Mouse (Mus musculus) lung, embryonic 16.5 days (tissue): ENCODE measurements at regions not wholly inside any gene's neighbourhood (a gene's known extent, or its start where the extent isn't known, plus 50 kb on each side); places are given as distances from the start of the nearest gene placed in this dataset. TPM values are rescaled to one million over a fixed set of nuclear protein-coding genes. Genes with fewer than 3 reads are reported as not detected.
"Not testable (repeated sequence)": the region's sequence is repeated elsewhere in the genome, so short reads cannot be mapped to it uniquely, and the experiment has no call there.

Experiments
- ATAC-seq: fragments of 200-750 bp; cut with Nextera tagmentation; 2 replicates; pipeline ENCODE4 v1.8.0; 2017; ENCODE audit warnings: low read depth, mild to moderate bottlenecking, moderate library complexity
- H3K27ac ChIP-seq: fragments of 300-500 bp; sonication (generic); 2 replicates; pipeline ENCODE4 v1.5.1; 2014; ENCODE audit warnings: mild to moderate bottlenecking, control low read depth, low read length
- H3K27me3 ChIP-seq: fragments of 300-500 bp; sonication (generic); 2 replicates; pipeline ENCODE4 v1.6.1; 2014; ENCODE audit warnings: low read depth, low read length, mixed read lengths; ENCODE audit not compliant: control insufficient read depth, insufficient read depth
- H3K36me3 ChIP-seq: fragments of 300-500 bp; sonication (generic); 2 replicates; pipeline ENCODE4 v1.6.1; 2014; ENCODE audit warnings: low read length; ENCODE audit not compliant: control insufficient read depth, insufficient read depth
- H3K4me1 ChIP-seq: fragments of 300-500 bp; sonication (generic); replicated peaks from 2 replicates; pipeline ENCODE4 v1.6.1; 2014; ENCODE audit warnings: low read length, mixed read lengths; ENCODE audit not compliant: control insufficient read depth, insufficient read depth
- H3K4me2 ChIP-seq: fragments of 300-500 bp; sonication (generic); 2 replicates; pipeline ENCODE4 v1.6.1; 2014; ENCODE audit warnings: low read depth, low read length, control low read depth
- H3K4me3 ChIP-seq: fragments of 300-500 bp; sonication (generic); 2 replicates; pipeline ENCODE4 v1.5.1; 2014; ENCODE audit warnings: mild to moderate bottlenecking, low read length, control low read depth
- H3K9ac ChIP-seq: fragments of 300-500 bp; sonication (generic); 2 replicates; pipeline ENCODE4 v1.6.1; 2014; ENCODE audit warnings: low read length, control low read depth
- H3K9me3 ChIP-seq: fragments of 300-500 bp; sonication (generic); 2 replicates; pipeline ENCODE4 v1.6.1; 2016; ENCODE audit warnings: low read length; ENCODE audit not compliant: control insufficient read depth
- WGBS: fragments of 180-500 bp; shearing (Covaris S2); extraction: QIAGEN DNeasy Blood & Tissue Kit; methylation state at CpG from one replicate; pipeline ENCODE4 v1.1.7; 2014; 5-methylcytosine and 5-hydroxymethylcytosine counted together
- microRNA-seq: library from miRNA; unstranded; fragments of <30 nt; microRNA quantifications from one replicate; pipeline ENCODE4, GENCODE M21; 2016

DNA sequence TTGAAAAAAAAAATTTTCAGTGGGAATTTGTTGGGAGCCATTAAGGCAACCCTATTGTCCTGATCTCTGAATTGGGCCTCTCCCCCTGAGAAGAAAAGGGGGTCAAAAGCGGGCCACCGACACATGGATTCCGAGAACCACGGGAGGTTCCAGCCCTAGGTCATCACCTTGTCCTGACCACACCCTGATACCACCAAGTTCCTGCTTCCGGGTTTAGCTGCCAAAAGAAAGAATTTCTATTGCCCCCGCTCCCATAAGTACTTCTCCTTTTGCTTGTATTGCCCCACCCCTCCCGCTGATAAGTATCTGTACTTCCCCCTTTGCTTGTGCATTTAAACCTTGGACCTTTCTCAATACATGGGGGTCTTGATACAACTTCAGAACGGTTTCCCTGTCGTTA, 50.8 kb upstream of the Zfp808 start:
- not testable (repeated sequence) for ATAC-seq, H3K36me3 ChIP-seq, H3K4me1 ChIP-seq, H3K9ac ChIP-seq, H3K27ac ChIP-seq, H3K9me3 ChIP-seq, H3K4me2 ChIP-seq, H3K27me3 ChIP-seq, H3K4me3 ChIP-seq
- 86% methylated on average over 9 of the region's 9 CpGs for WGBS

Small RNA genes in the stretch of these regions (microRNA-seq; reads per million reads assigned to microRNA genes)
- gene Gm25649, result not detected
